Mouse (Mus musculus): ENCODE data around the gene Sestd1. TPM values are rescaled to one million over a fixed set of nuclear protein-coding genes. Genes with fewer than 3 reads are reported as not detected.

Gene Sestd1
- total RNA-seq, 2 experiments from 2014 or later: 15.8 to 21.1 TPM

DNA sequence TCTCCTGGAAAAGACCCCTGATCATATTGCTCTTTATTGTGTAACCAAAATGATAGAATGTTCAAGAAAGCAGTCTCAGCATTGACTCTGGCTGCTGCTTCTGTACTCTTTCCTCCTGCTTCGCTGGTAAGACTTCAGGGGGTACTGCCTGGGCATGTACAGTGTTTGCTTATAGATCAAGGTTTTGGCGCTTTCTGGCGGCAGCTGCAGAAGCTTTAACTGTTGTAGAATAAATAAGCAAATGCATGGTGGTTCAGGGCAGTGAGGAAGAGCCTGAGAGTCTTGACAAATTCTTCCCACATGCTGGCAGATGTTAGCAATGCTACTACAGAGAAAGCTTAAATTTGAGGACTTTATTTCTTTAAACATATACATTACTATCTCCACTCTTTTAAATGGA is 134.1 kb downstream of the Sestd1 start:
- ATAC-seq (ENCODE audit: poor library complexity, severe bottlenecking): no peak

- no peak for ATAC-seq (ENCODE audit: poor library complexity, severe bottlenecking)
These were observed 136.9 kb downstream of the Sestd1 start for GRCm38 (mm10) chr2:77143536-77143935.

DNA sequence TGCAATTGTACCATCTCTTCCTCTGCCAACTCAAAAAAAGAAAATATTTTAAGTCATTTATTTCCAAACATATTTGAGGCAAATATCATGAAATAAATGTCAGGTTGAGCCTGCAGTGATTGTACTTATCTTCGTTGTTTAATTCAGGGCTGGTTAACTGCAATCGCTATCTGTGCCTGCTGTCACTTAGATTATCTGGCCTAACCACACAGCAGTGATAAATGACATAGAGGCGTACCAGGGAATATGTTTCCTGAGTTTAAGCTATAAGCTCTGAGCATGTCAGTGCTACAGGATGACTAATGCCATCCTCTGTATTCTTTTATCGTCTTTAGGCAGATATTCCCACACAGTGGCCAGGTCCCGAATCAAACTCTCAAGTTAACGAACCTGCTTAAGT is 141.5 kb downstream of the Sestd1 start:
- no peak for ATAC-seq (ENCODE audit: poor library complexity, severe bottlenecking)

GRCm38 (mm10) chr2:77134906-77135305 is 145.5 kb downstream of the Sestd1 start:
- no peak for ATAC-seq (ENCODE audit: poor library complexity, severe bottlenecking)

GRCm38 (mm10) chr2:77133407-77133806 is 147.0 kb downstream of the Sestd1 start:
- ATAC-seq (ENCODE audit: poor library complexity, severe bottlenecking): no peak

Other genes with a start within 250 kb of the Sestd1 start
- 0.07 TPM in 1 of 2 replicates, not detected in the other for gene Ccdc141, start 110.0 kb downstream of the Sestd1 start, total RNA-seq (2015)
- 0.07 TPM in 1 of 2 replicates, not detected in the other for gene Ccdc141, start 110.0 kb downstream of the Sestd1 start, total RNA-seq (2017)